Mouse (Mus musculus) neural tube, embryonic 15.5 days (tissue): ENCODE data around the gene Ggn. TPM values are rescaled to one million over a fixed set of nuclear protein-coding genes. Genes with fewer than 3 reads are reported as not detected.

Experiments
- ATAC-seq: fragments of 200-750 bp; cut with Nextera tagmentation; 2 replicates; pipeline ENCODE4 v1.8.0; 2017; ENCODE audit warnings: mild to moderate bottlenecking, moderate TSS enrichment, moderate library complexity; ENCODE audit not compliant: low FRiP score
- H3K27ac ChIP-seq: fragments of 300-500 bp; sonication (generic); replicated peaks from 2 replicates; pipeline ENCODE4 v1.5.1; 2015; ENCODE audit warnings: mild to moderate bottlenecking, inconsistent platforms
- H3K27me3 ChIP-seq: fragments of 300-500 bp; sonication (generic); replicated peaks from 2 replicates; pipeline ENCODE4 v1.6.1; 2015; ENCODE audit warnings: inconsistent platforms
- H3K36me3 ChIP-seq: fragments of 300-500 bp; sonication (generic); 2 replicates; pipeline ENCODE4 v1.6.1; 2015; ENCODE audit warnings: inconsistent platforms
- H3K4me1 ChIP-seq: fragments of 300-500 bp; sonication (generic); 2 replicates; pipeline ENCODE4 v1.6.1; 2015; ENCODE audit warnings: inconsistent platforms
- H3K4me2 ChIP-seq: fragments of 300-500 bp; sonication (generic); 2 replicates; pipeline ENCODE4 v1.6.1; 2015; ENCODE audit warnings: inconsistent platforms, mild to moderate bottlenecking, moderate library complexity
- H3K4me3 ChIP-seq: fragments of 300-500 bp; sonication (generic); replicated peaks from 2 replicates; pipeline ENCODE4 v1.5.1; 2015; ENCODE audit warnings: mild to moderate bottlenecking, inconsistent platforms
- H3K9ac ChIP-seq: fragments of 300-500 bp; sonication (generic); replicated peaks from 2 replicates; pipeline ENCODE4 v1.6.1; 2015; ENCODE audit warnings: mild to moderate bottlenecking, inconsistent platforms
- H3K9me3 ChIP-seq: fragments of 300-500 bp; sonication (generic); replicated peaks from 2 replicates; pipeline ENCODE4 v1.6.1; 2016; ENCODE audit warnings: inconsistent platforms
- WGBS: fragments of 180-500 bp; shearing (Covaris S2); methylation state at CpG from one replicate; pipeline ENCODE4 v1.1.7; 2015; ENCODE audit warnings: mixed read lengths; 5-methylcytosine and 5-hydroxymethylcytosine counted together
- polyA plus RNA-seq: library from polyadenylated mRNA; unstranded; fragments of >200 nt; fragmentation: Nextera tagmentation; extraction: Ambion mirVana; gene quantifications from 2 replicates; pipeline ENCODE4 v1.2.1, GENCODE M21; 2015

Gene Ggn
- polyA plus RNA-seq, 1 experiment from 2014 or later, result 0.46 TPM

- H3K27ac ChIP-seq, result no peak overlapping the region
- H3K36me3 ChIP-seq, result no peaks in the 10 kb centered on the region
- no peaks in the 10 kb centered on the region for H3K9me3 ChIP-seq
- H3K4me3 ChIP-seq, result no peak overlapping the region
- no peak overlapping the region for H3K9ac ChIP-seq
- H3K4me2 ChIP-seq, result no peak overlapping the region
- WGBS, result 44% methylated on average over 15 of the region's 15 CpGs
- H3K4me1 ChIP-seq, result peaks cover 19% of the 10 kb centered on the region
- no peak for ATAC-seq
- peaks cover 8% of the 10 kb centered on the region; the same call in 1 of the 2 replicates for H3K27me3 ChIP-seq
These were observed 44.8 kb downstream of the Ggn start for GRCm38 (mm10) chr7:29214846-29215245.

Other genes with a start within 250 kb of the Ggn start
- gene Actn4, start 207.9 kb upstream of the Ggn start, polyA plus RNA-seq, result 141 and 177 TPM in 2 replicates
- 306 and 324 TPM in 2 replicates for gene Eif3k, start 188.3 kb upstream of the Ggn start, polyA plus RNA-seq
- gene Map4k1, start 188.2 kb upstream of the Ggn start, polyA plus RNA-seq, result 10.3 and 19.2 TPM in 2 replicates
- 8.7 and 13.4 TPM in 2 replicates for gene Ryr1, start 45.0 kb upstream of the Ggn start, polyA plus RNA-seq
- gene Rasgrp4, start 35.4 kb upstream of the Ggn start, polyA plus RNA-seq, result 0.79 and 0.80 TPM in 2 replicates
- gene Fam98c, start 14.0 kb upstream of the Ggn start, polyA plus RNA-seq, result 51.2 and 53.1 TPM in 2 replicates
- 10.5 and 11.7 TPM in 2 replicates for gene Spred3, start 201 bp downstream of the Ggn start, polyA plus RNA-seq
- gene Psmd8, start 10.5 kb downstream of the Ggn start, polyA plus RNA-seq, result 266 and 278 TPM in 2 replicates
- gene Catsperg1, start 43.8 kb downstream of the Ggn start, polyA plus RNA-seq, result 1.9 and 4.4 TPM in 2 replicates
- gene Kcnk6, start 62.3 kb downstream of the Ggn start, polyA plus RNA-seq, result 0.54 and 1.4 TPM in 2 replicates
- 112 and 113 TPM in 2 replicates for gene Yif1b, start 68.1 kb downstream of the Ggn start, polyA plus RNA-seq
- gene 2200002D01Rik, start 78.3 kb downstream of the Ggn start, polyA plus RNA-seq, result 1.4 and 12.8 TPM in 2 replicates
- 62.7 and 140 TPM in 2 replicates for gene Spint2, start 111.7 kb downstream of the Ggn start, polyA plus RNA-seq
- gene Ppp1r14a, start 119.1 kb downstream of the Ggn start, polyA plus RNA-seq, result 2.8 and 13.3 TPM in 2 replicates
- 148 and 198 TPM in 2 replicates for gene Dpf1, start 133.7 kb downstream of the Ggn start, polyA plus RNA-seq